Mouse (Mus musculus) spleen, adult 2 months (tissue): ENCODE results near the gene Rtkn.

Experiments
- CTCF ChIP-seq: fragments of 200-500 bp; IDR thresholded peaks from 2 replicates; pipeline ENCODE4 v1.5.1; 2011; ENCODE audit warnings: mild to moderate bottlenecking, inconsistent platforms; ENCODE audit not compliant: insufficient read depth, insufficient read length, insufficient replicate concordance; ENCODE audit errors: extremely low read depth
- POLR2A ChIP-seq: fragments of 200-500 bp; IDR thresholded peaks from 2 replicates; pipeline ENCODE4 v1.6.1; 2011; ENCODE audit warnings: low read depth, low read length, inconsistent platforms

GRCm38 (mm10) chr6:83171063-83171462 lies 35.8 kb downstream of the Rtkn start:
- TF ChIP-seq POLR2A (no peak), CTCF (no peak)
